Mouse (Mus musculus) ES-Bruce4 (cell line): ENCODE results near the gene Ldah.

Experiments
- CTCF ChIP-seq: IDR thresholded peaks from one replicate; pipeline ENCODE4 v1.8.1; 2011; ENCODE audit warnings: low read depth, low read length
- EP300 ChIP-seq: IDR thresholded peaks from 2 replicates; pipeline ENCODE4 v1.6.1; 2011; ENCODE audit warnings: low read depth, low read length; ENCODE audit not compliant: insufficient read depth
- POLR2A ChIP-seq: IDR thresholded peaks from one replicate; pipeline ENCODE4 v1.8.1; 2011; ENCODE audit warnings: low read length; ENCODE audit not compliant: insufficient read depth

DNA sequence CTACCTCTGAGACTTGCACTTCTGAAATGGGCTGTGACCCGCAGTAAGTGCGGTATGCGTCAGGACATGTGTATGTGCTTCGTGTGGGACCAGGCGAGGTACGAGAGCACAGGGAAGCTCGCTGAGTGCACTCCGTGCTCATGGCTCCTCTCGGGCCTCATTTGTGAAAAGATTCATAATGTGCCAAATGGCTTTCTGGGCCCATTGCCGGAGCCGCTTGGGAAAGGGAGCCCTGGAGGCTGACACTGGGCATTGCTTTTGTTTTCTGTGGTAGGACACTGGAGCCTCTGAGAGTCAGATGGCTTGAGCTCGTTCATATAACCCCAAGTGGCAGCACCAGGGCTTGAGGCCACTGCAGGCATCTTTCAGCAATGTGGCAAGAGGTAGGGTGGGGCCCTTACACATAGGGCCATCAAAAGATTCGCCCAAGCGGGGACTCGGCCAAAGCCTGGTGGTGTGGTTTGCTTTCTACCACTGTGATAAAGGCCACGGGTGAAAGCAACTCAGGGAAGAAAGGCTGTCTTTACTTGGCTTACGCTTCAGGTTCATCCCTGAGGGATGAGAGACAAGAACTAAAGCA is 118.1 kb downstream of the Ldah start:
- TF ChIP-seq CTCF (no peak), POLR2A (no peak), EP300 (no peak)
